Mouse (Mus musculus): ENCODE results near the gene Gcn1l1. TPM values are rescaled to one million over a fixed set of nuclear protein-coding genes. Genes with fewer than 3 reads are reported as not detected.

The Gcn1l1 gene
- polyA plus RNA-seq, 2 experiments = 11.4 to 14.8 TPM

DNA sequence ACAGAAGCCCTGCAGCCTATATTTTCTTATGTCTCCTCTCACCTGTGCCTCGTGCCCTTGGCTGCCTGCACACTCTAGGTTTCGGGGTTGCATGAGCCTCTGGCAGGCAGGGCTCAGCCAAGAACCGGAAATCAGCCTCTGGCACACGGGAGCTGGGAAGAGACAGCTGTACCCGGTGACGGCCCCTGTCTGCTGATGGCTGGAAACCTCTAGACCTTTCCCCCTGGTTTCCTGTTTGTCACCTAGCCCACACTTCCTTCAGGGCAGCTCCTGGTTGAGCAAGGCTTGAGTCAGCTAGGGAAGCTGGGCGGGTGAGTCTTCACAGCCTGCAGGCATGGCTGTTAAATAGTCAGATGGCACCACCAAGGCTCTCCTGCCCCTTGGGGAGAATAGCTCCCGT, 30.2 kb upstream of the Gcn1l1 start:
- Histone ChIP-seq H3K4me1 (replicated peaks; ENCODE audit: control insufficient read depth in 2 of 2, insufficient read depth in 2 of 2, low read length in 1 of 2) (peaks cover 35 to 56% of the 10 kb centered on the region in 2 experiments), H3K4me3 (ENCODE audit: insufficient read depth in 1 of 2, low read depth in 2 of 2, low read length in 2 of 2) (no peak overlapping the region), H3K9me3 (ENCODE audit: control insufficient read depth, low read length) (no peaks in the 10 kb centered on the region), H3K27me3 (ENCODE audit: control insufficient read depth, insufficient read depth, low read length) (no peaks in the 10 kb centered on the region), H3K4me2 (ENCODE audit: low read depth) (peak overlapping the region; percentile 28; the same call in 1 of the 2 replicates), H3K36me3 (replicated peaks; ENCODE audit: control insufficient read depth, insufficient read depth, low read depth) (no peaks in the 10 kb centered on the region), H3K27ac (no peak overlapping the region), H3K9ac (replicated peaks) (no peak overlapping the region)
- DNase-seq (ENCODE audit: low read depth in 3 of 3, low spot score in 3 of 3) = no peak
- 21% methylated on average over 8 of the region's 8 CpGs for WGBS (ENCODE audit: insufficient replicate concordance)
- no peak for ATAC-seq (ENCODE audit: insufficient read depth)
- TF ChIP-seq CTCF (IDR thresholded peaks at IDR 0.05; ENCODE audit: low read depth) (no peak), EP300 (IDR thresholded peaks at IDR 0.05; ENCODE audit: low read depth) (no peak)

DNA sequence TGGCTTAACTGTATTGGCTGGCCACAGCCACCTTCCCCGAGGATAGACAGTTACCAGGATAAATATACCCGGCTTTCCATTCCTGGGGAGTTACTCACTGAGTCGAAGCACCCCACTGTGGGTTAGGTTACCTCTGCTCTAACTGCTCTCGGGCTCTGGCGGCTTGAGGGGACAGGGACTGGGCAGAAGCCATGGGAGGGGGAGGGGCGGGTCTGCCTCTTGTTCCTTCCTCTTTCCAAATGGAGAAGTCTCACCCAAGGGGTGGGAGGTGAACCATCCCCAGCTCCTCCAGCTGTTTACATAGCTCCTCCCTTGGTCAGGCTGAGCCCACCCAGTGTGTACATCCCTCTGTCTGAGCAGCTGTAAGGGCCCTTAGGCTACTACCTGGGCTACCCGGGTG, 29.4 kb upstream of the Gcn1l1 start:
- Histone ChIP-seq H3K4me2 (ENCODE audit: low read depth) (peak overlapping the region; percentile 28; the same call in 1 of the 2 replicates), H3K4me3 (ENCODE audit: insufficient read depth in 1 of 2, low read depth in 2 of 2, low read length in 2 of 2) (no peak overlapping the region)
- WGBS (ENCODE audit: insufficient replicate concordance) = 14% methylated on average over 7 of the region's 7 CpGs

DNA sequence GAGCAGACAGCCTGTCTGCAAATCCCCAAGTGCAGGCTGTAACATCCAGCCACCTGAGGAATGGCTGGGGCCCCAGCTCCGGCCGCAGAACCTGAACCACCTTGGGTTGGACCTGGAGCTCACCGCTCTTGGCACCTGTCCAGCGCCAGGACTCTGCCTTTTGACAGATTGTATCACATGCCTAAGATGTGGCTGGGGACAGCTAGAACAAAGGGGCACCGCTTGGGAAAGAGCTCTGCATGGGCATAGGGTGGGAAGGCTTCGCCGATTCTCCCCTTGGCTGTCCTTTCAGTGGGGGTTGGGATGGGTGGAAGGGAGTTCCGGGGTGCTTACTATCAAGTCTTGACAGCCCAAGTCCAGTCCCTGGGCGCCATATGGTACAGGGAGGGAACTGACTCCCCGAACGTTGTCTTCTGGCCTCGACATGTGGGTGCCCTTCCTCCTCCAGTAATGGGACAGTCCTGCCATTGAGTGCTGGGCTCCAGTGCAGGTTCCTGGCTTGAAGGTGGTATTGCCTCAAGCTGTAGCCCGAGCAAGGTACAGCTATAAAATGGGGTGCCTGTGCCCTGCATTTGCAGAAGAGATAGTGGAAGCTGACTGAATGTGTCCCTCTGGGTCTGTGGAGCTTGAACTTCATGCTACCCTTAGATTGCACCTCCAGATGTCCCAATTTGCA, 26.9 kb upstream of the Gcn1l1 start:
- Histone ChIP-seq H3K36me3 (replicated peaks; ENCODE audit: control insufficient read depth, insufficient read depth, low read depth) (no peaks in the 10 kb centered on the region), H3K27ac (no peak overlapping the region), H3K9me3 (ENCODE audit: control insufficient read depth, low read length) (no peaks in the 10 kb centered on the region), H3K9ac (replicated peaks) (no peak overlapping the region), H3K27me3 (ENCODE audit: control insufficient read depth, insufficient read depth, low read length) (no peaks in the 10 kb centered on the region), H3K4me2 (ENCODE audit: low read depth) (no peak overlapping the region; the same call in 1 of the 2 replicates), H3K4me1 (replicated peaks; ENCODE audit: control insufficient read depth in 2 of 2, insufficient read depth in 2 of 2, low read length in 1 of 2) (peaks cover 12 to 37% of the 10 kb centered on the region in 2 experiments), H3K4me3 (ENCODE audit: insufficient read depth in 1 of 2, low read depth in 2 of 2, low read length in 2 of 2) (no peak overlapping the region)
- DNase-seq (ENCODE audit: low read depth in 3 of 3, low spot score in 3 of 3) = no peak
- TF ChIP-seq CTCF (IDR thresholded peaks at IDR 0.05; ENCODE audit: low read depth) (no peak), EP300 (IDR thresholded peaks at IDR 0.05; ENCODE audit: low read depth) (no peak)
- WGBS (ENCODE audit: insufficient replicate concordance) = 52% methylated on average over 13 of the region's 13 CpGs
- 0 out of 2 replicates have a peak, but pooled peaks have one; percentile 2 for ATAC-seq (ENCODE audit: insufficient read depth)

More for the DNA sequence above, 29.4 kb upstream of the Gcn1l1 start:
- H3K9ac ChIP-seq (replicated peaks) = no peak overlapping the region
- H3K36me3 ChIP-seq (replicated peaks; ENCODE audit: control insufficient read depth, insufficient read depth, low read depth) = no peaks in the 10 kb centered on the region
- DNase-seq (ENCODE audit: low read depth in 3 of 3, low spot score in 3 of 3) (no peak), ATAC-seq (ENCODE audit: insufficient read depth) (no peak)
- TF ChIP-seq EP300 (IDR thresholded peaks at IDR 0.05; ENCODE audit: low read depth) (no peak), CTCF (IDR thresholded peaks at IDR 0.05; ENCODE audit: low read depth) (no peak)
- H3K9me3 ChIP-seq (ENCODE audit: control insufficient read depth, low read length) = no peaks in the 10 kb centered on the region
- H3K27ac ChIP-seq = no peak overlapping the region
- peaks cover 29 to 49% of the 10 kb centered on the region in 2 experiments for H3K4me1 ChIP-seq (replicated peaks; ENCODE audit: control insufficient read depth in 2 of 2, insufficient read depth in 2 of 2, low read length in 1 of 2)
- no peaks in the 10 kb centered on the region for H3K27me3 ChIP-seq (ENCODE audit: control insufficient read depth, insufficient read depth, low read length)

DNA sequence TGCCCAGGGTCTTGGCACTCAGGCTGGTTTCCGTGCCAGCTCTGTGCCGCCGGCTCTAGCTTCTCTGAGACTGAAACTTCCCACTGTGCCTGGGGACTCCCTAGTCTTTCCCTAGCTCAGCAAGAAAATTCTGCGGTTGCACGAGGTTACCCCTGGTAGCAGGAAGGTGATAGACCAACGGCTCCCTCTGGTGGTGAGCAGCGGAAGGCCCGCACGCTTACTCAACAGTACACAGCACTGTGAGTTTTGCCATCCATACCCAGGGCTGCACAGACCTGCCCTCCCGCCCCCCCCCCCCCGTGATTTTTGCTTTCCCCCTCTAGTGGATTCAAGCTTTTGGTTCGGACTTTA, 26.4 kb upstream of the Gcn1l1 start:
- ATAC-seq (ENCODE audit: insufficient read depth) (peak; percentile 66), DNase-seq (ENCODE audit: low read depth in 3 of 3, low spot score in 3 of 3) (peak; percentile 63 to 66 (median 64))
- H3K4me2 ChIP-seq (ENCODE audit: low read depth) = no peak overlapping the region; the same call in 1 of the 2 replicates
- under 1% methylated on average over 12 of the region's 12 CpGs for WGBS (ENCODE audit: insufficient replicate concordance)
- no peaks in the 10 kb centered on the region for H3K27me3 ChIP-seq (ENCODE audit: control insufficient read depth, insufficient read depth, low read length)
- peaks cover 17 to 36% of the 10 kb centered on the region in 2 experiments for H3K4me1 ChIP-seq (replicated peaks; ENCODE audit: control insufficient read depth in 2 of 2, insufficient read depth in 2 of 2, low read length in 1 of 2)
- no peak overlapping the region for H3K27ac ChIP-seq
- no peak overlapping the region for H3K4me3 ChIP-seq (ENCODE audit: insufficient read depth in 1 of 2, low read depth in 2 of 2, low read length in 2 of 2)
- no peak overlapping the region for H3K9ac ChIP-seq (replicated peaks)
- TF ChIP-seq EP300 (IDR thresholded peaks at IDR 0.05; ENCODE audit: low read depth) (no peak), CTCF (IDR thresholded peaks at IDR 0.05; ENCODE audit: low read depth) (peak; percentile 94)
- no peaks in the 10 kb centered on the region for H3K36me3 ChIP-seq (replicated peaks; ENCODE audit: control insufficient read depth, insufficient read depth, low read depth)
- no peaks in the 10 kb centered on the region for H3K9me3 ChIP-seq (ENCODE audit: control insufficient read depth, low read length)

DNA sequence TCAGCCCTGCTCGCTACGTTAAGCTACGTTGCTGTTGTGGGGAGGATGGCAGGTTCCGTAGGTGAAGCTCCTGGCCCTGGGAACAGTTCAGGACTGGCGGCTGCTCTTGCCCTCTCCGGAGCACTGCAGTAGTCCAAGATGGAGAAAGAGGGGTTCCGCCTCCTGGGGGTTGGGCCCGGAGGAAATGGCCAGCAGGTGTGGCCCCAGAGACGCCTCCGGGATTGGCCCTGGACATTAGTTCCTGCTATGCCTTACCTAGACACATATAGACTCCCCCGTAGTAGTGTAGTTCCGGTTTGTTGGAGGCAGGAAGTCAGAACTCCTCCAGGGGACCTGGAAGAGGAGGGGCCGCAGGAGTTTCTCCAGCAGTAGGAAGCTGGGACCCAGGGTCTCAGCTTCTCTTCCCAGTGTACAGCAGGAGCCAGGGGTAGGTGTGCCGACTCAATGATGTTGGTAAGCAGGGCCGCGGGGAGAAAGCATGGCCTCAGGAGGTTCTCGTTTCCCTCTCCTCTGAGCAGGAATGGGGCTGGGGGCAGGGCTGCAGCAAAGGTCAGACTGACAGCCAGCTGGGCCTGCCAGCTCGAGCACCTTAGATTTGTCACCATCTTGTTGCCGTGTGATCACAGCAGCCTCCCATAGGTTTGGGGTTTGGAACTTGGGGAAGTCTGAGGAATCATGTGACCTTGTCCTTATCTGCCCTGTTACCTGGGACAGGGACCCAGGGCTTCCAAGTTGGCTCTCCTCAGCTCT, 22.2 kb upstream of the Gcn1l1 start:
- Histone ChIP-seq H3K4me2 (ENCODE audit: low read depth) (peak overlapping the region; percentile 50), H3K4me1 (replicated peaks; ENCODE audit: control insufficient read depth in 2 of 2, insufficient read depth in 2 of 2, low read length in 1 of 2) (peaks cover 5 to 19% of the 10 kb centered on the region in 2 experiments; a peak in 3 of 4 replicates)
- WGBS (ENCODE audit: insufficient replicate concordance) = 10% methylated on average over 19 of the region's 19 CpGs

More for the DNA sequence above, 22.2 kb upstream of the Gcn1l1 start:
- ATAC-seq (ENCODE audit: insufficient read depth) = 0 out of 2 replicates have a peak, but pooled peaks have one; percentile 16
- Histone ChIP-seq H3K9ac (replicated peaks) (no peak overlapping the region; the same call in 1 of the 2 replicates), H3K27ac (peak overlapping the region; percentile 39), H3K36me3 (replicated peaks; ENCODE audit: control insufficient read depth, insufficient read depth, low read depth) (peaks cover 2% of the 10 kb centered on the region; the same call in 1 of the 2 replicates), H3K4me3 (ENCODE audit: insufficient read depth in 1 of 2, low read depth in 2 of 2, low read length in 2 of 2) (peak overlapping the region; percentile 6 to 26; a peak in 3 of 4 replicates), H3K27me3 (ENCODE audit: control insufficient read depth, insufficient read depth, low read length) (no peaks in the 10 kb centered on the region), H3K9me3 (ENCODE audit: control insufficient read depth, low read length) (no peaks in the 10 kb centered on the region)
- TF ChIP-seq CTCF (IDR thresholded peaks at IDR 0.05; ENCODE audit: low read depth) (no peak), EP300 (IDR thresholded peaks at IDR 0.05; ENCODE audit: low read depth) (no peak)
- no peak for DNase-seq (ENCODE audit: low read depth in 3 of 3, low spot score in 3 of 3)
